Mouse (Mus musculus): ENCODE measurements at regions not wholly inside any gene's neighbourhood (a gene's known extent, or its start where the extent isn't known, plus 50 kb on each side); places are given as distances from the start of the nearest gene placed in this dataset.
A peak's percentile ranks its signal among the peaks of the same experiment; 100 is the strongest.

- DNase-seq (ENCODE audit: low spot score) = no peak
Observed at GRCm38 (mm10) chr16:95196141-95196540, 61.2 kb upstream of the Kcnj15 start.

- DNase-seq (ENCODE audit: low spot score) = peak; percentile 81
Observed at GRCm38 (mm10) chr16:95196622-95197021, 60.7 kb upstream of the Kcnj15 start.

GRCm38 (mm10) chr16:95198795-95199563, 58.4 kb upstream of the Kcnj15 start:
- no peak for DNase-seq (ENCODE audit: low spot score)

DNA sequence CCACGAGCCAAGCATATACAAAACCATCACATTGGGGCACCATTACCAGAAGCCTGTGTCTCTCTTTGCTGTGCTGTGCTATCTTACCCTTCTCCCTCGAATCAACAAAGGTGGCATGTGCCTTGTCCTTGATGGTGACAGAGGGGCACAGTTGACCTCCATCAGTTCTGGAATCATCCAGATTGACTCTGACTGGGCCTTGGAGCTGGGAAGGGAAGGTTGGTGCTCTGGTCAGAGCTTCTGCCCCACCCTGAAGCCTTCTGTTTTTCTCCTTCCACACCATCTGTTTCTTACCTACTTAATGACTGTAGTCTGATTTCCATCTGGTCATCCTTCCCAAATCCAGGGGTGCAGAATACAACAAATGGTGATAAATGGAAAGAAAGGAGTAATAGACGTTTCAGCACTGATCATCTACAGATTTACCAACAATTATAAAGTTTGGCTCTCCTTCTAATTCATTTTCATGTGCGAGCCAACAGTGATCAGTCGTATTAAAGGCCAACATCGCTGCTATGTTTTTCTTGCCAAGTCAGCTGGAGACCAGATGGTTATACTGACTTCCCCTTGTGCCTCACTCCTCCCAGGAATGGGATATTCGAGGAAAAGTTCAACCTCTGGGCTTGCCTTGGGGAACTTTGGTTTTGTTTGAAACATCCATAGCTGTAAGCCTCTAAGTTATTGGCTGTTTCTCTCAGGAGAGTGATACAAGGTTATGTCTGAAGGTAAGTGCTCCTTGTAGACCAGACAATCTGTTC, 55.1 kb upstream of the Kcnj15 start:
- no peak for DNase-seq (ENCODE audit: low spot score)

GRCm38 (mm10) chr16:95203026-95203425, 54.3 kb upstream of the Kcnj15 start:
- DNase-seq (ENCODE audit: low spot score) = no peak

DNA sequence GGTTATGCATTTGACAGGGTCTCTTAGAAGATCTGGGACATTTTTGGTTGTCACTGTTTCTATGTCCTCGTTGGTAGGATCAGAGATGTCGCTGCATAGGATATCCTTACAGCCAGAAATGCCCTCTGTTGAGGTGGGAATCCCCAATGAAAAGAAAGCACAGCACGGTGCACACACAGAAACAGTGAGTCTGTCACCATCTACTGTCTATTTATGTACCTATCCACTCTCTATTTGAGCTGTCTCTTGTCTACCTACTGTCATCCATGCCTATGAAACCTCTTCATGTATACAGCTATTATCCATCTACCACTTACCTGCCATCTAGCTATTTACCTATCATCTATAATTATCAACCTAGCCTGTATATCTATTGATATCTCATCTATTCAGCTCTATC, 53.6 kb upstream of the Kcnj15 start:
- DNase-seq (ENCODE audit: low spot score) = no peak

DNA sequence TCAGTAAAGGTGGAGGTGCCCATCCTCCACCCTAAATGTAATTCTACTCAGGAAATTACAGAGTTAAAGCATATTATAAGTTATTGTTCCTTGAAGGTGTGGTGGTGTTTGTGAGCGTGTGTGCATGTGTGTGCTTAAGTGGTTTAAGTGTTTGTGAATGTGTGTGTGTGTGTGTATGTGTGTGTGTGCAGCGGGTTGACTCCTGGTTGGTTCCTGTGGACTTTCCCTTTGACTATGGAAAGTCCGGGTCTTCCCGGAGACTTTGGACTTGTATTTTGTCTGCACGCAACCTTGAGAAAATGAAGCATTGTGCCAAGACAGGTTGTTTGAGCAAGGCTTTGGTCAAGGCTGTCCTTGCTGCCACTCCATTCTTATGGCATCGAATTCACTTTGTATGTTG, 52.9 kb upstream of the Kcnj15 start:
- no peak for DNase-seq (ENCODE audit: low spot score)

- DNase-seq (ENCODE audit: low spot score) = no peak
Observed at GRCm38 (mm10) chr16:95206445-95206844, 50.9 kb upstream of the Kcnj15 start.

GRCm38 (mm10) chr16:95207547-95207946, 49.8 kb upstream of the Kcnj15 start:
- no peak for DNase-seq (ENCODE audit: low spot score)

Data from embryo, embryonic 10.5 days (tissue).